Mouse (Mus musculus): ENCODE data around the gene Cep95.
A peak's percentile ranks its signal among the peaks of the same experiment; 100 is the strongest.
"Not testable (repeated sequence)": the region's sequence is repeated elsewhere in the genome, so short reads cannot be mapped to it uniquely, and the experiment has no call there.

Cep95 gene

GRCm38 (mm10) chr11:106788775-106789459, at the start of gene Cep95, which contains the start of gene Ddx5:
TSS of gene Cep95 (plus strand) at chr11:106789252.
TSS of gene Ddx5 (minus strand) at chr11:106789185.
- no peak for DNase-seq (ENCODE audit: low spot score)

- DNase-seq (ENCODE audit: low spot score), result not testable (repeated sequence)
Measured at GRCm38 (mm10) chr11:106740724-106741123, 48.3 kb upstream of the Cep95 start.

GRCm38 (mm10) chr11:106741232-106741631, 47.8 kb upstream of the Cep95 start:
- no peak for DNase-seq (ENCODE audit: low spot score)

GRCm38 (mm10) chr11:106741826-106742225, 47.2 kb upstream of the Cep95 start:
- DNase-seq (ENCODE audit: low spot score), result no peak

- DNase-seq (ENCODE audit: low spot score), result no peak
Measured at GRCm38 (mm10) chr11:106742388-106742841, 46.6 kb upstream of the Cep95 start.

GRCm38 (mm10) chr11:106744949-106745348, 44.1 kb upstream of the Cep95 start:
- DNase-seq (ENCODE audit: low spot score), result no peak

GRCm38 (mm10) chr11:106749557-106750120, 39.4 kb upstream of the Cep95 start:
- not testable (repeated sequence) for DNase-seq (ENCODE audit: low spot score)

GRCm38 (mm10) chr11:106750121-106750751, 38.8 kb upstream of the Cep95 start, which contains the start of gene Pecam1:
TSS of gene Pecam1 (minus strand) at chr11:106750628.
- peak; percentile 23 for DNase-seq (ENCODE audit: low spot score)

GRCm38 (mm10) chr11:106751039-106752018, 37.7 kb upstream of the Cep95 start, which contains the start of gene Milr1:
TSS of gene Milr1 (plus strand) at chr11:106751226.
- no peak for DNase-seq (ENCODE audit: low spot score)

GRCm38 (mm10) chr11:106752103-106752502, 36.9 kb upstream of the Cep95 start:
- DNase-seq (ENCODE audit: low spot score), result peak; percentile 19

GRCm38 (mm10) chr11:106753314-106753713, 35.7 kb upstream of the Cep95 start:
- DNase-seq (ENCODE audit: low spot score), result no peak

GRCm38 (mm10) chr11:106755583-106755982, 33.5 kb upstream of the Cep95 start:
- DNase-seq (ENCODE audit: low spot score), result no peak

GRCm38 (mm10) chr11:106759028-106759427, 30.0 kb upstream of the Cep95 start:
- no peak for DNase-seq (ENCODE audit: low spot score)

- no peak for DNase-seq (ENCODE audit: low spot score)
Measured at GRCm38 (mm10) chr11:106760511-106760910, 28.5 kb upstream of the Cep95 start.

GRCm38 (mm10) chr11:106762139-106762799, 26.8 kb upstream of the Cep95 start:
- DNase-seq (ENCODE audit: low spot score), result peak; percentile 42

- DNase-seq (ENCODE audit: low spot score), result no peak
Measured at GRCm38 (mm10) chr11:106762800-106763185, 26.3 kb upstream of the Cep95 start.

GRCm38 (mm10) chr11:106766611-106767162, 22.4 kb upstream of the Cep95 start:
- no peak for DNase-seq (ENCODE audit: low spot score)

GRCm38 (mm10) chr11:106767516-106767915, 21.5 kb upstream of the Cep95 start:
- no peak for DNase-seq (ENCODE audit: low spot score)

- DNase-seq (ENCODE audit: low spot score), result no peak
Measured at GRCm38 (mm10) chr11:106770195-106770974, 18.7 kb upstream of the Cep95 start.

GRCm38 (mm10) chr11:106773061-106773460, 16.0 kb upstream of the Cep95 start:
- DNase-seq (ENCODE audit: low spot score), result no peak

Data from spleen, adult 12 weeks (tissue).